Mouse (Mus musculus) megakaryocyte, embryonic 14.5 days (primary cell): ENCODE results near the gene Lamb3. TPM values are rescaled to one million over a fixed set of nuclear protein-coding genes. Genes with fewer than 3 reads are reported as not detected.

Source experiments
- H3K27me3 ChIP-seq: replicated peaks from 2 replicates; pipeline ENCODE3; 2012; ENCODE audit warnings: inconsistent platforms
- H3K36me3 ChIP-seq: replicated peaks from 2 replicates; pipeline ENCODE3; 2012; ENCODE audit warnings: low read length, inconsistent platforms, mixed read lengths
- H3K4me1 ChIP-seq: 2 replicates; pipeline ENCODE4 v1.6.1; 2012; ENCODE audit warnings: inconsistent platforms
- H3K4me3 ChIP-seq: replicated peaks from 2 replicates; pipeline ENCODE3; 2012; ENCODE audit warnings: moderate library complexity, mild to moderate bottlenecking, inconsistent platforms
- H3K9me3 ChIP-seq: 2 replicates; pipeline ENCODE4 v1.6.1; 2012; ENCODE audit warnings: inconsistent platforms
- FLI1 ChIP-seq: IDR thresholded peaks from 2 replicates; pipeline ENCODE4 v1.6.1; 2012; ENCODE audit warnings: low read length, inconsistent platforms, mixed read lengths
- GATA1 ChIP-seq: IDR thresholded peaks from 3 replicates; pipeline ENCODE4 v1.6.1; 2012; ENCODE audit warnings: mixed read lengths, low read length, inconsistent platforms, borderline replicate concordance
- polyA plus RNA-seq: library from polyadenylated mRNA; stranded (reverse); fragments of >175 nt; gene quantifications from 2 replicates; pipeline ENCODE4 v1.2.3, GENCODE M21; 2012; ENCODE audit warnings: low replicate concordance; ENCODE audit not compliant: insufficient read depth

The Lamb3 gene
- polyA plus RNA-seq, 1 experiment = 0.31 TPM

GRCm38 (mm10) chr1:193174143-193174733 lies 33.3 kb upstream of the Lamb3 start:
- H3K36me3 ChIP-seq = peaks cover 32% of the 10 kb centered on the region
- TF ChIP-seq FLI1 (no peak), GATA1 (no peak)
- peaks cover 66% of the 10 kb centered on the region for H3K4me1 ChIP-seq
- H3K27me3 ChIP-seq = peaks cover under 1% of the 10 kb centered on the region
- peak overlapping the region; percentile 97 for H3K4me3 ChIP-seq
- no peaks in the 10 kb centered on the region for H3K9me3 ChIP-seq

DNA sequence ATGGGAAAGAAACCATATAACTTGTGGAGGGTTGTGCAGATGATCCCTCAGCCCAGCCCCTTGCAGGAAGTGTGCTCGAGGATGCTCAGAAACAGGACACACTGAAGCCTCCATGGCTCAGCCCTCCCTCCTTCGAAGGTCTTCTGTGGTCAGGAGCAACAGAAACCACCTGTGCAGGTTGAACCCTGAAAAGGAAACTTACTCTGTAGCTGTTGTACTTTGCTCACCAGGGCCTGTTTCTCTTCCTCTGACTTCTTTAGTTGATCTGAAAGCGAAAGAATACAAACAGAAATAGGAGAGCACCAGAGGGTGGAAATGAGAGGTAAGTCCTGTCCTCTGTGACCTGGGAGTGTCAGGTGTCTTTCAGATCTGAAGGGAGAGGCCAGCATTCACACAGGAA lies 26.4 kb upstream of the Lamb3 start:
- Histone ChIP-seq H3K27me3 (no peaks in the 10 kb centered on the region), H3K9me3 (no peaks in the 10 kb centered on the region), H3K36me3 (peaks cover 84% of the 10 kb centered on the region), H3K4me3 (no peak overlapping the region), H3K4me1 (peaks cover 39% of the 10 kb centered on the region)
- no peak for TF ChIP-seq FLI1
- no peak for TF ChIP-seq GATA1

DNA sequence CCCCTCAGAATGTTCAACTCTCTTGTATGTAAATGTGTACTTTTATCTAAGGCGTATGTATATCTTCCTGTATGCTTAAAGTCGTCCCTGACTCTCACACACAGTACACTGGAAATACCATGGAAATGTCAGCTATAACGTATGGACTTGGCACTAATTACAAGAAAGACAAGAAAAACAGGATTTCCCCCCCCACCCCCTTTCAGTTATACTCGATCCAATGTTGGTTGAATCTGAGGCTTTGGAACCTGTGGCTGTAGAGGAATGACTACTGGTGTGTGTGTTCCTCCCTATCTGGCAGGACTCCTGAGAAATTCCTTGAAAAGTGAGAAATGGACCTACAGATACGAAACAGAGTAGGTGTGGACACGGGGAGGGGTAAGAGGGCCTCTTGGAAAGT lies 19.2 kb upstream of the Lamb3 start:
- Histone ChIP-seq H3K9me3 (no peaks in the 10 kb centered on the region), H3K4me3 (no peak overlapping the region), H3K4me1 (peaks cover 54% of the 10 kb centered on the region), H3K36me3 (peaks cover 84% of the 10 kb centered on the region), H3K27me3 (no peaks in the 10 kb centered on the region)
- no peak for TF ChIP-seq FLI1
- TF ChIP-seq GATA1 = no peak

DNA sequence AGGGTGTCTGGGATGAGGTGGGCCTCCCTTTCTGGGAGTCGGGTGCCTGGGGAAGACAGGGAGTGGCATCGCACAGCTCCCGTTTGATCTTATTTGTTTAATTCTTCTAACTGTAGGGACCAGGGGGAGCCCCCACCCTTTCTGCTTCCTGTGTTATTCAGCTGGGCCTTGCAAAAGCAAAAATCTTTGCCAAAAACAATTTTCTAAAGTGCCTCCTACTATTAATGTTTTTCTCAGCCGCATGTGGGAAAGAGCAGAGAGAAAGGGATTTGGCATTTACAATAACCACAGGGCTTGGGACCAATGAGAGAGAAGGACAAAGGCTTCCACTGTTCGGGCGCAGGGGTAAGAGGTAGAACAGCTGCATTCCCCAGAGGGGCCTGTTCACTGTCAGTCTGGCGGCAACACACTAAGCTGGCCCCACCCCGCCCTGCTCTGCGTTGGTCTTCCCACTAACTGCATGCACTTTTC lies 18.3 kb upstream of the Lamb3 start:
- H3K4me1 ChIP-seq = peaks cover 57% of the 10 kb centered on the region
- H3K4me3 ChIP-seq = no peak overlapping the region
- H3K27me3 ChIP-seq = no peaks in the 10 kb centered on the region
- TF ChIP-seq FLI1 = no peak
- TF ChIP-seq GATA1 = no peak
- peaks cover 86% of the 10 kb centered on the region for H3K36me3 ChIP-seq
- H3K9me3 ChIP-seq = no peaks in the 10 kb centered on the region

- peaks cover 86% of the 10 kb centered on the region for H3K36me3 ChIP-seq
- H3K27me3 ChIP-seq = no peaks in the 10 kb centered on the region
- no peak for TF ChIP-seq FLI1
- H3K4me3 ChIP-seq = no peak overlapping the region
- no peaks in the 10 kb centered on the region for H3K9me3 ChIP-seq
- H3K4me1 ChIP-seq = peaks cover 59% of the 10 kb centered on the region
Observed at GRCm38 (mm10) chr1:193189771-193190170, 17.7 kb upstream of the Lamb3 start.

DNA sequence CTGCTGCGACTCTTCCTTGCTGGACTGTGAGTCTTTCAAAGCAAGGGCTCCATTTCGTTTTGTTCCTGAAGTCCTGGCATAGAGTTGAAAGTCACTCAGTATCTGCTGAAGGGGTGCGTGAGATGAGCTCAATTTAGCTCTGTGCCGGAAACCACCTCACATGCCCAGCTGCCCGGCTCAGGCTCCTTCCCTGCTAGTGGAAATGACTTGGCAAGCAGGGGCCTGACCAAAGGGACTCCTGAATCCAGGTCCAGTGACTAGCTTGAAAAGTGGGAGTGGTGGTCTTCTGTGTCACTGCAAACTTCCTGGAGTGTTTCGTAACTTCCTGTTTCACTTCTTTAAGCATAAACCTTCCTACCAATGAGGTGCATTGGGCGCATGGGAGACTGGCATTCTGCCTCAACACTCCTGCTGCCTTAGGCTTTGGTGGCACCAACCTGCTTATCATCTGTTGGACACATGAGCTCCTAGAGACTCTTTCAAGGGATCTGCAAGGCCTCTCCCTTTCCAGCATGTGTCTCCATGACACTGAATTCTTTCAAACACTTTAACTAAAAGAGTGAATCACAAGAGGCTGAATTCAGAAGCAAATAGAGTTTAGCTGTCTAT lies 15.7 kb upstream of the Lamb3 start:
- H3K4me3 ChIP-seq = peak overlapping the region; percentile 73
- H3K4me1 ChIP-seq = peaks cover 78% of the 10 kb centered on the region
- H3K27me3 ChIP-seq = no peaks in the 10 kb centered on the region
- H3K9me3 ChIP-seq = no peaks in the 10 kb centered on the region
- TF ChIP-seq FLI1 (no peak), GATA1 (no peak)
- H3K36me3 ChIP-seq = peaks cover 86% of the 10 kb centered on the region

GRCm38 (mm10) chr1:193194416-193195140 lies 12.9 kb upstream of the Lamb3 start:
- H3K4me3 ChIP-seq = no peak overlapping the region
- no peaks in the 10 kb centered on the region for H3K27me3 ChIP-seq
- no peaks in the 10 kb centered on the region for H3K9me3 ChIP-seq
- peaks cover 80% of the 10 kb centered on the region for H3K36me3 ChIP-seq
- H3K4me1 ChIP-seq = peaks cover 91% of the 10 kb centered on the region
- TF ChIP-seq FLI1 (no peak), GATA1 (no peak)

- Histone ChIP-seq H3K27me3 (no peaks in the 10 kb centered on the region), H3K36me3 (peaks cover 73% of the 10 kb centered on the region), H3K4me1 (peaks cover 91% of the 10 kb centered on the region), H3K9me3 (no peaks in the 10 kb centered on the region), H3K4me3 (no peak overlapping the region)
- TF ChIP-seq FLI1 = no peak
- no peak for TF ChIP-seq GATA1
Observed at GRCm38 (mm10) chr1:193195169-193195810, 12.2 kb upstream of the Lamb3 start.

GRCm38 (mm10) chr1:193197494-193198205 lies 9.8 kb upstream of the Lamb3 start:
- Histone ChIP-seq H3K9me3 (no peaks in the 10 kb centered on the region), H3K4me1 (peaks cover 94% of the 10 kb centered on the region), H3K27me3 (no peaks in the 10 kb centered on the region), H3K4me3 (no peak overlapping the region), H3K36me3 (peaks cover 62% of the 10 kb centered on the region)
- no peak for TF ChIP-seq FLI1
- TF ChIP-seq GATA1 = no peak

DNA sequence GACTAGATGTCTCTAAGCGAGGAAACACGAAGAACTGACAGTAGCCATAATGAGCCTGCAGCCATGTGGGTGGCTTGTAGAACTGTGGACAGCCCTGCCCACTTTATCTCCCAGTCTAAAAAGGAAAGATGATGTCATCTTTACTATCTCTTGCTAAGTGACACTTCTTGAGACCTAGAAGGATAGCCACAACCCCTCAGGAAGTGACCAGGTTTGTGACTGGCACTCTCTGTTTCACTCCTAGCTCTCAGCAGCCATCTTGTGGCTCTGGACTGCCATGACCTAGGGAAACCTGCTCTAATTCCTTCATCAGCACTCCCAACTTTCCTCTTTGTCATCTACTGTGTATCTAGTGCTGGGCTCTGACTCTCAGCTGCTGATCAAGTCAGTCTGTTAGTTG lies 9.2 kb upstream of the Lamb3 start:
- Histone ChIP-seq H3K27me3 (no peaks in the 10 kb centered on the region), H3K36me3 (peaks cover 57% of the 10 kb centered on the region), H3K4me1 (peaks cover 88% of the 10 kb centered on the region)

More for the DNA sequence above, 9.2 kb upstream of the Lamb3 start:
- Histone ChIP-seq H3K9me3 (no peaks in the 10 kb centered on the region), H3K4me3 (peak overlapping the region; percentile 14)
- TF ChIP-seq GATA1 (no peak), FLI1 (no peak)
